Mouse (Mus musculus): Measurements from ENCODE around the gene Krt24.

DNA sequence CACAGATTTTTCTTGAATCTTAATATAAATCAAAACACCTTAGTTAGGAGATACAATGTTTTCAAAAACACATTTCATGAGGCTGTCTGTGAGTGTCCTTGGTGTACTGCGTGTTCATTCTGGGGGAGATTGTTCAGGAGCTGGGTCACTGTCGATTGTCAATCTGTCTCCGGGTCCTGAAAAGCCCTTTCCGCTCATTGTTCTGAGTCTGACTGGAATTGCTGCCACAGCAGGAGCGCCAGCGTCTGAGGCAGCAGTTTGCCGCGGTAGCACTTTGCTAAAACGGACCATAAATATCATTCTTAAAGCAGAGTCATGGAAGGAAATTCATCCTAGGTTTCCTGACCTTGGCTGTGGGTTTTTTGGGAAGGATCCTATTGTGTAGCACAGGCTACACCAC is 19.3 kb downstream of the Krt24 start:
- no peak for TF ChIP-seq UBTF (IDR thresholded peaks at IDR 0.05; ENCODE audit: borderline replicate concordance, insufficient read depth, low read depth, low read length)
- TF ChIP-seq TAL1 (IDR thresholded peaks at IDR 0.05; ENCODE audit: low read length), result no peak
- no peak for TF ChIP-seq MAX (IDR thresholded peaks at IDR 0.05; ENCODE audit: low read length)
